Mouse (Mus musculus) hindbrain, embryonic 13.5 days (tissue): Measurements from ENCODE around the gene Neb. TPM values are rescaled to one million over a fixed set of nuclear protein-coding genes. Genes with fewer than 3 reads are reported as not detected.

ENCODE experiments used
- ATAC-seq: fragments of 200-750 bp; cut with Nextera tagmentation; 2 replicates; pipeline ENCODE4 v1.8.0; 2017; ENCODE audit warnings: moderate TSS enrichment; ENCODE audit not compliant: low FRiP score
- H3K27ac ChIP-seq: fragments of 300-500 bp; sonication (generic); 2 replicates; pipeline ENCODE4 v1.5.1; 2015; ENCODE audit warnings: inconsistent platforms, mild to moderate bottlenecking, moderate library complexity
- H3K27me3 ChIP-seq: fragments of 300-500 bp; sonication (generic); 2 replicates; pipeline ENCODE4 v1.6.1; 2015; ENCODE audit warnings: mild to moderate bottlenecking, inconsistent platforms
- H3K36me3 ChIP-seq: fragments of 300-500 bp; sonication (generic); 2 replicates; pipeline ENCODE4 v1.6.1; 2015; ENCODE audit warnings: mild to moderate bottlenecking, inconsistent platforms
- H3K4me1 ChIP-seq: fragments of 300-500 bp; sonication (generic); replicated peaks from 2 replicates; pipeline ENCODE4 v1.6.1; 2015; ENCODE audit warnings: inconsistent platforms
- H3K4me2 ChIP-seq: fragments of 300-500 bp; sonication (generic); 2 replicates; pipeline ENCODE4 v1.6.1; 2015; ENCODE audit warnings: inconsistent platforms, mild to moderate bottlenecking, moderate library complexity
- H3K4me3 ChIP-seq: fragments of 300-500 bp; sonication (generic); 2 replicates; pipeline ENCODE4 v1.5.1; 2015; ENCODE audit warnings: mild to moderate bottlenecking, inconsistent platforms
- H3K9ac ChIP-seq: fragments of 300-500 bp; sonication (generic); 2 replicates; pipeline ENCODE4 v1.6.1; 2015; ENCODE audit warnings: mild to moderate bottlenecking, inconsistent platforms
- H3K9me3 ChIP-seq: fragments of 300-500 bp; sonication (generic); 2 replicates; pipeline ENCODE4 v1.6.1; 2016; ENCODE audit warnings: inconsistent platforms
- WGBS: fragments of 180-500 bp; shearing (Covaris S2); methylation state at CpG from one replicate; pipeline ENCODE4 v1.1.7; 2015; 5-methylcytosine and 5-hydroxymethylcytosine counted together
- polyA plus RNA-seq: library from polyadenylated mRNA; unstranded; fragments of >200 nt; fragmentation: Nextera tagmentation; extraction: Ambion mirVana; gene quantifications from 2 replicates; pipeline ENCODE4 v1.2.1, GENCODE M21; 2015

Gene Neb
- polyA plus RNA-seq, 1 experiment from 2014 or later, result 2.0 TPM

DNA sequence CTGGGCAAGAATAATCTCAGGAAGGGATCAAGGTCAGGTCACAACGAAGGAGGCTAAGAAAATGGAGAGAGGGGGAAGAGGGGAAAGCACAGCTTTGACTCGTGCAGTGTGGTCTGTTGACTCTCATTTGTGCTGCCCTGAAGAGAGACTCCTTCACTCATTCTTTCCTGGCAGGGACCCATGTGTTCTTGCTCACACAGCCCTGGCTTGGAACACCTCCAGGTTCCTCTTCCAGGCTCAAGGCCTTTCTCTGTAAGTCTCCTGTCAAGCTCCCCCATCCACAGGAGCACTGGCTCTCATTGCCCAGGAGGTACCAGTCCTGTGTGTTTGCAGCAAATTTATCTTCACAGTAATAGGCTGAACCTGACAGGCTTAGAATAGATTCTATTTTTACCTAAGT is 7.2 kb downstream of the Neb start:
- no peaks in the 10 kb centered on the region for H3K9me3 ChIP-seq
- H3K36me3 ChIP-seq, result no peaks in the 10 kb centered on the region
- no peak overlapping the region for H3K9ac ChIP-seq
- H3K4me3 ChIP-seq, result no peak overlapping the region
- H3K27ac ChIP-seq, result no peak overlapping the region
- H3K4me2 ChIP-seq, result no peak overlapping the region
- no peaks in the 10 kb centered on the region; the same call in 1 of the 2 replicates for H3K4me1 ChIP-seq
- no peak for ATAC-seq
- 85% methylated on average over 2 of the region's 2 CpGs for WGBS
- H3K27me3 ChIP-seq, result no peaks in the 10 kb centered on the region

DNA sequence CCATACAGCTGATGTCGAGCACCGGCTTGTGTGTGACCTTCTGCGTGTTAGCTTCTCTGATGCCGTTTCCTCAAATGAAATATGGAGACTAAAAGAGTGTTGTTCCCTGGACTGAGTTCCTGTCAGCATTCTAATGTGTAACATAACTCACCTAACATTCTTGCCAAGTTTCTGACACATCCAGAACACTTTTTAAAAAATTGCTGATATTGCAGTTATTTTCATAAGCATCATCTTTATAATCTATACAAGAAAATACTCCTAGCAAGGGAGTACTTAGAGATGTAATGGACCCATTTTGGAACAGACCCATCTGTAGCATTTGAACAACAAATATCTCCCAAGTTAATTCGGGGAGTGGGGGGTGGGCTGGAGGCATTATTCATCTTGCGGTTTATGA is 8.7 kb downstream of the Neb start:
- no peak overlapping the region for H3K27ac ChIP-seq
- H3K36me3 ChIP-seq, result no peaks in the 10 kb centered on the region
- H3K4me3 ChIP-seq, result no peak overlapping the region
- 91% methylated on average over 6 of the region's 6 CpGs for WGBS
- H3K4me2 ChIP-seq, result no peak overlapping the region
- ATAC-seq, result no peak
- no peak overlapping the region for H3K9ac ChIP-seq
- no peaks in the 10 kb centered on the region; the same call in 1 of the 2 replicates for H3K4me1 ChIP-seq
- no peaks in the 10 kb centered on the region for H3K9me3 ChIP-seq
- no peaks in the 10 kb centered on the region for H3K27me3 ChIP-seq

DNA sequence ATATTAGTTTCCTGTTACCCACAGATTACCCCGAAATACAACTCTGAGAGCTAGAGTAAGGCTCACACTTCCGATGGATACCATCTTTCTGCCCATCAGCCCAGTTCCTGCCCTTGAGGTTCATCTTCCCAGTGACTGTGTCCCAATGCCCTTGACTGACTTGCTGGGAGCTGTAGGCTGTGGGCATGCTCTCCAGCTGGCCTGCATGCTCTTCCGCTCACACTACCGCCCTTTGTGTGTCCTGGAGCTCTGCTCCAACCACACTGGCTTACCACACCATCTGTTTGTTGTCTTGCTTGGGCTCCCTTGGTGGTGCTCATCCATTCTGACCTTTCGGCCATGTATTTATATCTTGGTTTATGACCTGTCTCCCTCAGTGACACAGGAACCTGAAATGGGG is 10.6 kb downstream of the Neb start:
- no peaks in the 10 kb centered on the region; the same call in 1 of the 2 replicates for H3K4me1 ChIP-seq
- WGBS, result 95% methylated on average over 5 of the region's 5 CpGs
- H3K36me3 ChIP-seq, result no peaks in the 10 kb centered on the region
- no peak overlapping the region for H3K27ac ChIP-seq
- H3K9ac ChIP-seq, result no peak overlapping the region
- no peak overlapping the region for H3K4me3 ChIP-seq
- H3K27me3 ChIP-seq, result no peaks in the 10 kb centered on the region
- ATAC-seq, result no peak
- no peaks in the 10 kb centered on the region for H3K9me3 ChIP-seq
- no peak overlapping the region for H3K4me2 ChIP-seq

DNA sequence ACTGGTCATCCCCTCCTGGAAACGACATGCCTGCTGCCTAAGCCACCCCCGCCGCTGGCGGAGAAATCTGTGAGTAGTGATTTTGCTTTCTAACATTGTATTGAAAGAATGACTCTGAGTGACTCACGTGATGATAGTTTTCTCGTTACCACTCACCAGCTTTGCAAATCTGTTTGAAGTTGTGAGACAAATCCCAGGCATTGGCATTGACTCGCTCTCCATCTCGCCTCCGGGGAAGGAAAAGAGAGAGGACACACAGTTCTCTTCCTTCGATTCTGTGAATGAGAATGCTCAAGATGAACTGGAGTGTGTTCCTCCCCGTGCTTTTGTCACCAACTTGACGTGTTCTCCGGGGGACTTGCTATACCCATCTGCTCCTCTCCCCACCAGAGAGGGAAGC is 11.0 kb downstream of the Neb start:
- Histone ChIP-seq H3K9ac (no peak overlapping the region), H3K27me3 (no peaks in the 10 kb centered on the region), H3K4me3 (no peak overlapping the region), H3K27ac (no peak overlapping the region), H3K9me3 (no peaks in the 10 kb centered on the region), H3K36me3 (no peaks in the 10 kb centered on the region), H3K4me1 (no peaks in the 10 kb centered on the region; the same call in 1 of the 2 replicates), H3K4me2 (no peak overlapping the region)
- 79% methylated on average over 13 of the region's 13 CpGs for WGBS
- ATAC-seq, result no peak

GRCm38 (mm10) chr2:52361086-52361485 is 17.2 kb downstream of the Neb start:
- Histone ChIP-seq H3K9me3 (no peaks in the 10 kb centered on the region), H3K4me1 (peaks cover 4% of the 10 kb centered on the region; the same call in 1 of the 2 replicates), H3K27me3 (no peaks in the 10 kb centered on the region), H3K27ac (no peak overlapping the region), H3K4me2 (no peak overlapping the region), H3K4me3 (no peak overlapping the region), H3K36me3 (no peaks in the 10 kb centered on the region), H3K9ac (no peak overlapping the region)
- 96% methylated on average over 9 of the region's 9 CpGs for WGBS
- no peak for ATAC-seq

GRCm38 (mm10) chr2:52359722-52360121 is 18.6 kb downstream of the Neb start:
- Histone ChIP-seq H3K4me3 (no peak overlapping the region), H3K36me3 (no peaks in the 10 kb centered on the region), H3K4me2 (no peak overlapping the region), H3K9me3 (no peaks in the 10 kb centered on the region), H3K27ac (peak overlapping the region; percentile 50), H3K4me1 (peaks cover 4% of the 10 kb centered on the region; the same call in 1 of the 2 replicates), H3K9ac (no peak overlapping the region), H3K27me3 (no peaks in the 10 kb centered on the region)
- 51% methylated on average over 1 of the region's 1 CpGs for WGBS
- ATAC-seq, result peak; percentile 69; the same call in 1 of the 2 replicates

DNA sequence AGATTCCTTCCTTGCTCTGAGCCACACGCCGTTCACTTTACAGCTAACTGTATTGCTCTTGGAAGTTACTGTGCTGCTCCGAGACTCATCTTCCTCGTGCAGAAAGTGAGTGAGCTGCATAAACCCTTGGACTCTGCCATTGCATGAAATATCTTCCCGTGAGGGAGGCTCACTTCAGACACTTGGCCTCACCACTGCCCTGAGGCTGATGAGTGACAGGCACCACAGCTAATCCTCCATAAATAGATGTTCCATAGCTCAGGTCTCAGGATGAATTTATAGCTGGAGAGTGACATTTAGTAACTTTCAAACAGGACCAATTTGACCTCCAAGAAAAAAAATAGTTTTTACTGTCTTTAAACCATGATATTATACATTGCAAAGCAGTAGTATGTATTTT is 20.1 kb downstream of the Neb start:
- no peaks in the 10 kb centered on the region for H3K9me3 ChIP-seq

DNA sequence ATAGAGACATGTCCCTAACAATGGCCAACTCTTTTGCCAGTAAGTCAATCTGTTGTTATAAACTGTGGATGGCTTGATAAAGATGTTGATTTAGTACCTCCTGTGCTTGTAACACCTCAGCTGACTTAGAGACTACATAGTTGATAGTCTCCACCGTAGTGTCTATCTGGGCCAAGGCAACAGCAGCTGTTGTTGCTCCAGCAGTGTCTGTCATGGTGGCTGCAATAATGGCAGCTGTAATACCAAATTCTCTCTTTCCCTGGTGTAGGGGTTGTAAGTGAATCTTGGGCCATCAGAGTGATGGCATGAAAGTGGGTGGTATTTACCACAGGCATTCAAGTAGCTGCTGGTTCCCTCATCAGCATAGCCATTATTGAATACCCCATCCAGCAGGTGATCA is 27.2 kb downstream of the Neb start:
- H3K9ac ChIP-seq, result no peak overlapping the region
- no peaks in the 10 kb centered on the region for H3K9me3 ChIP-seq
- ATAC-seq, result no peak
- WGBS, result 100% methylated on average over 1 of the region's 1 CpGs
- H3K4me1 ChIP-seq, result no peaks in the 10 kb centered on the region
- H3K27ac ChIP-seq, result no peak overlapping the region
- H3K4me3 ChIP-seq, result no peak overlapping the region
- no peak overlapping the region for H3K4me2 ChIP-seq
- no peaks in the 10 kb centered on the region for H3K27me3 ChIP-seq
- no peaks in the 10 kb centered on the region for H3K36me3 ChIP-seq

More for the DNA sequence above, 20.1 kb downstream of the Neb start:
- Histone ChIP-seq H3K27me3 (no peaks in the 10 kb centered on the region), H3K27ac (no peak overlapping the region), H3K36me3 (no peaks in the 10 kb centered on the region), H3K4me1 (peaks cover 4% of the 10 kb centered on the region; the same call in 1 of the 2 replicates), H3K4me3 (no peak overlapping the region), H3K4me2 (no peak overlapping the region), H3K9ac (no peak overlapping the region)
- ATAC-seq, result no peak
- WGBS, result 86% methylated on average over 5 of the region's 5 CpGs

DNA sequence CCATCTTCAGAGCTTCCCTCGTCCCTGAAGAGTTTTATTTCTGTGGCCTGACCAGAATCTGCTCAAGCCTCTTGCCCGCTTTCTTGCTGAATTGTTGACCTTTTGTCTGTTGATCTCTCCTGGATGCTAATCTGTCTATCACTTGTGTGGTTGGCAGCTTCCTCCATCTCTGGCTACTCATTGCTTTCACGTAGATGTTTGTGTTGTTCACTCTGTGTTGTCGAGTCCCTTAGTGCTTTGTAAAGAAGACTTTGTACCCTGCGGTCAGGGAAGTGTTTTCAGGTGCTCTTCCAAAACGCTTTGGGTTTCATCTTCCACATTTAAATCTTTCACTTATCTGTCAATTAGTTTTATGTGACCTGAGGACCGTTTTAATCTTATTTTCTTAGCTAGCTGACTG is 37.3 kb downstream of the Neb start:
- 77% methylated on average over 7 of the region's 7 CpGs for WGBS
- H3K9ac ChIP-seq, result no peak overlapping the region

GRCm38 (mm10) chr2:52335556-52335955 is 42.7 kb downstream of the Neb start:
- ATAC-seq, result no peak
- H3K4me3 ChIP-seq, result no peak overlapping the region
- H3K9me3 ChIP-seq, result no peaks in the 10 kb centered on the region
- no peak overlapping the region for H3K4me2 ChIP-seq
- no peak overlapping the region for H3K27ac ChIP-seq
- no peak overlapping the region for H3K9ac ChIP-seq
- H3K4me1 ChIP-seq, result no peaks in the 10 kb centered on the region
- 86% methylated on average over 13 of the region's 13 CpGs for WGBS
- no peaks in the 10 kb centered on the region for H3K36me3 ChIP-seq
- no peaks in the 10 kb centered on the region for H3K27me3 ChIP-seq

More for the DNA sequence above, 37.3 kb downstream of the Neb start:
- ATAC-seq, result no peak
- H3K9me3 ChIP-seq, result no peaks in the 10 kb centered on the region
- no peaks in the 10 kb centered on the region for H3K4me1 ChIP-seq
- H3K4me2 ChIP-seq, result no peak overlapping the region
- H3K4me3 ChIP-seq, result no peak overlapping the region
- H3K36me3 ChIP-seq, result no peaks in the 10 kb centered on the region
- H3K27ac ChIP-seq, result no peak overlapping the region
- no peaks in the 10 kb centered on the region for H3K27me3 ChIP-seq

DNA sequence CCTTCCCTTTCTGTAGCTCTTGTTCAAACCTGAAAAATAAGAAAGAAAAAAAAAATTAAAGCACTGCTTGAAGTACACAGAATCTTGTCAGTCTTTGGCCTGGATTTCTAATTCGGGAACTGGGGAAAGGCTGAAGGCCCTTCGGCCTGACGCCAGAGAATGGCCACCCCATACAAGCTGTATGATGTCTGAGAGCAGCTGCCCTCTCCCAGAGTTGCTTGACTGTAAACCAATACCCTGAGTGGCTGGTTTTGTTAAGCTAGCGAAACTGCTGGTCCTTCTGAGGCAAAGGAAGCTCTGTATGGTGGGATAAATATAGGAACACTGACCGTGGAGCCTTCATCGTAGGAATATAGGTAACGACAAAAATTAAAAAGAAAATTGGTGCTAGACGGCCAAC is 43.2 kb downstream of the Neb start:
- no peak overlapping the region for H3K4me3 ChIP-seq
- H3K9me3 ChIP-seq, result no peaks in the 10 kb centered on the region
- H3K27me3 ChIP-seq, result no peaks in the 10 kb centered on the region
- H3K9ac ChIP-seq, result no peak overlapping the region
- no peak overlapping the region for H3K4me2 ChIP-seq
- H3K27ac ChIP-seq, result no peak overlapping the region
- no peak for ATAC-seq
- WGBS, result 89% methylated on average over 8 of the region's 8 CpGs
- H3K4me1 ChIP-seq, result no peaks in the 10 kb centered on the region
- no peaks in the 10 kb centered on the region for H3K36me3 ChIP-seq

DNA sequence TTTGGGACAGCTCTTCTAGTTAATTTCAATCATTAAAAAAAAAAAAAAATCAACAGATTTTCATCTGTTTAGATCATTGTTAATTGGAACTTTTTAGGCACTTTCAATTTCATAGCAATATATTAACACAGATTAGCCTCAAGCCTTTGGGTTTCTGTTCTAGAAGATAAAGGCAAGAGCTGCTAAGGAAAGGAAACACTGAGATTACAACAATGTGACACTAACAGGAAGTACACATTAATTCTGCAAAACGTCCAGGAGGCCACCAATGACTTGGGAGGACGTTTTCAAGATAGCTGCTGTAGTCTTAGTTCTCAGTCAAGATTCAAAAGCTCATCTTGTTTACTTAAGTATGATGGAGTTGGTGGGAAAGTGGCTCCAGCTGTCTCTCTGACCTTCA is 44.7 kb downstream of the Neb start:
- Histone ChIP-seq H3K9me3 (no peaks in the 10 kb centered on the region), H3K27me3 (no peaks in the 10 kb centered on the region), H3K9ac (no peak overlapping the region), H3K4me2 (no peak overlapping the region), H3K4me3 (no peak overlapping the region), H3K27ac (no peak overlapping the region), H3K36me3 (no peaks in the 10 kb centered on the region), H3K4me1 (no peaks in the 10 kb centered on the region)
- ATAC-seq, result no peak
- 63% methylated on average over 2 of the region's 2 CpGs for WGBS

DNA sequence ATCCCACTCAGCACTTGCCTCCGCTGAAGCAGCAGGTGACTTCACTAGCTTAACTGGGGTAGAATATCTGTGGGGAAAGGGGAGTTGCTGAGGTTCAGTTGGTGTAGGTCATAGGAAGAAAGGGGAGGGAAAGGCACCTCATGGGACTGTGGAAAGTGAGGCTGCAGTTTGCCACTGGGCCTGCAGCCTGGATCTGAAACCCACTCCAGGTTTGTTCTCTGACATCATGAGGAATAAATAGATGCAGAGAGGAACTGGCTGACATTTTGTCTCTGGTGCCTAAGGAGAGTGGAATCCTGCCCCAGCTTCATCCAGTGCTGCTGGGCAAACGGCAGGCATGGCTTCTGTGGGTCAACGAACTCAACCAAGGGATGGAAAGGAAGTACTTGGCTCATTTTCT is 46.5 kb downstream of the Neb start:
- H3K9me3 ChIP-seq, result no peaks in the 10 kb centered on the region
- ATAC-seq, result no peak
- no peaks in the 10 kb centered on the region for H3K4me1 ChIP-seq
- H3K27me3 ChIP-seq, result no peaks in the 10 kb centered on the region
- H3K4me2 ChIP-seq, result no peak overlapping the region
- no peak overlapping the region for H3K27ac ChIP-seq
- H3K4me3 ChIP-seq, result no peak overlapping the region
- H3K9ac ChIP-seq, result no peak overlapping the region
- WGBS, result 83% methylated on average over 3 of the region's 3 CpGs
- no peaks in the 10 kb centered on the region for H3K36me3 ChIP-seq
